Mouse (Mus musculus) testis, adult 2 months (tissue): ENCODE data around the gene Gsn.

Experiments used
- CTCF ChIP-seq: fragments of 200-500 bp; IDR thresholded peaks from 2 replicates; pipeline ENCODE4 v1.5.1; 2012; ENCODE audit warnings: low read depth, mild to moderate bottlenecking, inconsistent platforms, low read length, moderate library complexity; ENCODE audit not compliant: control insufficient read depth, insufficient read depth, insufficient replicate concordance
- POLR2A ChIP-seq: fragments of 200-500 bp; IDR thresholded peaks from 2 replicates; pipeline ENCODE4 v1.6.1; 2012; ENCODE audit warnings: low read depth, mild to moderate bottlenecking, inconsistent platforms, low read length, moderate library complexity; ENCODE audit not compliant: control insufficient read depth

GRCm38 (mm10) chr2:35337419-35337818 is 81.2 kb downstream of the Gsn start:
- TF ChIP-seq CTCF (no peak), POLR2A (no peak)
